Mouse (Mus musculus): Measurements from ENCODE around the gene Ptpro. TPM values are rescaled to one million over a fixed set of nuclear protein-coding genes. Genes with fewer than 3 reads are reported as not detected.

Ptpro gene
- polyA plus RNA-seq, 1 experiment, result not detected

DNA sequence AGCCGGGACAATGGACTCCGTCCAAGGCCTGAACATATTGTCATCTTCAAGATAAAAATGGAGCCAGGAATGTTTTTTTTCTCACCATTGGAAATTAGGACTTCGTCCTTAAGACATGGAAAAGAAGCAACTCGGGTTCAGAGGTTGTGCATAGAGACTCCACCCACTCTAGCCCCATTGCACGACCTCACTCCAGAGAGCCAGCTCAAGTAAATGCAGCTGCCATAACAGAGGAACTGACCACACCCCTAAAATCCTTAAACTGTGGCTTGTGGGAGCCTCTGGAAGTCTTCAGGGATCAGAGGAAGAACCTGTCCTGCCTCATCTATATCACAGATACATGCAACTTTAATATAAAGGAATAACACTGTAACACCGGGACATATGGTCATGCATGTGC is 246.7 kb downstream of the Ptpro start:
- no peak overlapping the region for H3K27ac ChIP-seq (ENCODE audit: insufficient read depth, low read depth, low read length)
- H3K4me3 ChIP-seq (ENCODE audit: insufficient read depth, low read depth, low read length), result no peak overlapping the region
- 83% methylated on average over 6 of the region's 6 CpGs for WGBS
- no peaks in the 10 kb centered on the region for H3K4me1 ChIP-seq (ENCODE audit: control insufficient read depth, insufficient read depth, low read length)
- TF ChIP-seq POLR2A (IDR thresholded peaks at IDR 0.05; ENCODE audit: insufficient read depth, low read depth, low read length) (no peak), CTCF (IDR thresholded peaks at IDR 0.05; ENCODE audit: insufficient read depth, low read depth, low read length) (no peak)

DNA sequence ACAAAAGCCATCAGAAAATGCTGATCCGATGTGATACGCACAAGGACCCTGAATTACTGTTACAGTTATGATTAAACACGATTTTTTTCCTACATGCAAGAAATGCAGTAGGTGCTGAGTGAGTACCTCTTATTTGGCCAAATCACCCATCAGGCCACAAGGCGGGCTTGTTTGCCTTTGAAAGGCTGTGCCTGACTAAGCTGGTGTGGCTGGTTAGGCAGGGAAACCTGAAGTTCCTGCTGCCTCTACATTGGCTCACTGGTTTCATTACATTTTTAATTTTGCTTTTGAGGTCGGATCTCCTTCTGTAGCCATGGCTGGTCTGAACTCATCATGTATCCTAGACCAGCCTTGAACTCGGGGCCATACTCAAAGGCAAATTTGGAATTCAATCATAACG is 250.9 kb downstream of the Ptpro start:
- H3K27ac ChIP-seq (ENCODE audit: insufficient read depth, low read depth, low read length), result no peak overlapping the region
- no peaks in the 10 kb centered on the region for H3K4me1 ChIP-seq (ENCODE audit: control insufficient read depth, insufficient read depth, low read length)
- H3K4me3 ChIP-seq (ENCODE audit: insufficient read depth, low read depth, low read length), result no peak overlapping the region
- TF ChIP-seq POLR2A (IDR thresholded peaks at IDR 0.05; ENCODE audit: insufficient read depth, low read depth, low read length) (no peak), CTCF (IDR thresholded peaks at IDR 0.05; ENCODE audit: insufficient read depth, low read depth, low read length) (no peak)
- WGBS, result 94% methylated on average over 7 of the region's 7 CpGs

DNA sequence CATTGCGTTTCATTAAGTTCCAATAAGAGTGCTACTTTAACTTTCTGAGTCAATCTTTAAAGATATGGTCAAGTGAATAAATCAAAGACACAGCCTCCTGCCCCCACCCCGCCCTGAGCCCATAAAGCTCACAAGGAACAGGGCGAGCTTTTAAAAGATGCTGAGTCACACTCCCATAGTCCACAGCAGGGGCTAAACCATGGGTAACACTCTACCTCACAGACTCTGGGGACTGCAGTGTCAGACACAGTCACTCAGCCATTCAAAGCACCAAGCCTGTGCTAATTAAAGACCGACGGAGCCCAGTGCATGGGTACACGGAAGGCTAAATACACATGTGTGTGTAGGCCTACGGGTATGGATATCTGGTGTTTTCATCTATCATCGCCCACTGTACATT is 251.3 kb downstream of the Ptpro start:
- TF ChIP-seq POLR2A (IDR thresholded peaks at IDR 0.05; ENCODE audit: insufficient read depth, low read depth, low read length) (no peak), CTCF (IDR thresholded peaks at IDR 0.05; ENCODE audit: insufficient read depth, low read depth, low read length) (no peak)

DNA sequence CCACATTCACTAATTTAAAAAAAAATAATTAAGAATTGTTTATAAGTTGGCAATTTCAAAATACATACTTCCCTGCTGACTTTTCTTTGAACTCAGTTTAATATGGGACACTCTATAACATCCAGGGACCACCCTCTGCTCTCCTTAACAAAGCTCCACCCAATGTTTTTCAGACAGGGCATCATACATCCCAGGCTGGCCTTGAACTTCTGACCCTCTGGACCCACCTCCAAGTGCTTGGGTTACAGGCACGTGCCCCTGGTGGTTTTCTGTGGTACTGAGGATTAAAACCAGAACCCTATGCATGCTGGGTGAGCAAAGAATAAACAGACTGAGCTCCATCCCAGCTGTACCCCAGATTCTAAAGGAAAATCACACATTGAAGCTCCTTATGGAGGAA is 251.9 kb downstream of the Ptpro start:
- TF ChIP-seq CTCF (IDR thresholded peaks at IDR 0.05; ENCODE audit: insufficient read depth, low read depth, low read length) (no peak), POLR2A (IDR thresholded peaks at IDR 0.05; ENCODE audit: insufficient read depth, low read depth, low read length) (no peak)
- WGBS, result 65% methylated on average over 1 of the region's 1 CpGs
- Histone ChIP-seq H3K4me3 (ENCODE audit: insufficient read depth, low read depth, low read length) (no peak overlapping the region), H3K27ac (ENCODE audit: insufficient read depth, low read depth, low read length) (no peak overlapping the region), H3K4me1 (ENCODE audit: control insufficient read depth, insufficient read depth, low read length) (no peaks in the 10 kb centered on the region)

More for the DNA sequence above, 251.3 kb downstream of the Ptpro start:
- Histone ChIP-seq H3K4me1 (ENCODE audit: control insufficient read depth, insufficient read depth, low read length) (no peaks in the 10 kb centered on the region), H3K27ac (ENCODE audit: insufficient read depth, low read depth, low read length) (no peak overlapping the region), H3K4me3 (ENCODE audit: insufficient read depth, low read depth, low read length) (no peak overlapping the region)
- WGBS, result 89% methylated on average over 8 of the region's 8 CpGs

DNA sequence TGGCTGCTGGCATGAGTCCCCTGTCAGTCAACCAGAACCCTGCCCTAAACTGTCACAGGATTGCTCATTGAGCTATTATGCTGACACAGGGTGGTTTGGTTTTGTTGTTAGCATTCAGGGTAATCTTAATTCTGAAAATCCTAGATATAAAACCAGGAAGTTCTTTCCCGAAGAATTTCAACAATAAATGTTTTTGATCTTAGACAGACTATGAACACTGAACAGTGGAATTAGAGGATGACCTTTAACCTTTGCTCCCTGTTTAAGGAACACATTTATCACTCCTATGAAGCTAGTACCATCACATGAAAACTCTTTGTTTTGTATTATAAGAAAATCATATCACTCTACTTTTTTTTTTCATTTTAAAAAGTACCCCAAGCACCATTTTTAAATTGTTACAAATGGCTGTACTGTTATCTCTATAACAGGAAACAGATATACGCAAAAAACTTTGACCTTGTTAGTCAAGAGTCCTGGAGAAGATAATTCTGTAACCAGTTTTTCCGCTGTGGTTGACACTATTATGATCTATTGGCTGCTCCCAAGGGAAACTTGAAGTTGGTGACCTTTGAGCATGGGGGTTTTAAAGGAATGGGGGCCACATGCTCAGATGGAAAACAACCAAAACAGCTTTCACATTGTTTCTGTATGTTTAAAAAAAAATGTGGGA is 253.6 kb downstream of the Ptpro start:
- Histone ChIP-seq H3K27ac (ENCODE audit: insufficient read depth, low read depth, low read length) (no peak overlapping the region), H3K4me3 (ENCODE audit: insufficient read depth, low read depth, low read length) (no peak overlapping the region), H3K4me1 (ENCODE audit: control insufficient read depth, insufficient read depth, low read length) (no peaks in the 10 kb centered on the region)
- TF ChIP-seq CTCF (IDR thresholded peaks at IDR 0.05; ENCODE audit: insufficient read depth, low read depth, low read length) (no peak), POLR2A (IDR thresholded peaks at IDR 0.05; ENCODE audit: insufficient read depth, low read depth, low read length) (no peak)
- 95% methylated on average over 3 of the region's 3 CpGs for WGBS

DNA sequence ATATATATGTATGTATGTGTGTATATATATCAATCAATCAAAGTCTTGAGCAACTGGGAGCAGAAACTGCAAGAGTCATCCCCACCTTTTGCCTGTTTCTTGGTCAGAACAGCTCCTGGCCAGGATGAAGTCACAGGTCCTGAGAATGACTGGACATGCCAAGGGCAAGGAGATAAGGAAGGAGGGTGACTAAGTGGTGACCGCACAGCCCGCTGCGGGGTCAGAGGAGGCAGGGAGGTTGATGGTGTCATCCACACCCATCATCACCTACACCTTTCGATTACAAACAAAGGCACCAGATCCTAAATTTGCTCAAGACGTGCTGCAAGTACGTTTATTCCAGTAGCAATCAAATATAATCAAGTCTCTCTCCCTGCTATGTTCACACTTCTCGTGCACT is 254.4 kb downstream of the Ptpro start:
- H3K4me3 ChIP-seq (ENCODE audit: insufficient read depth, low read depth, low read length), result no peak overlapping the region
- WGBS, result 98% methylated on average over 7 of the region's 7 CpGs

DNA sequence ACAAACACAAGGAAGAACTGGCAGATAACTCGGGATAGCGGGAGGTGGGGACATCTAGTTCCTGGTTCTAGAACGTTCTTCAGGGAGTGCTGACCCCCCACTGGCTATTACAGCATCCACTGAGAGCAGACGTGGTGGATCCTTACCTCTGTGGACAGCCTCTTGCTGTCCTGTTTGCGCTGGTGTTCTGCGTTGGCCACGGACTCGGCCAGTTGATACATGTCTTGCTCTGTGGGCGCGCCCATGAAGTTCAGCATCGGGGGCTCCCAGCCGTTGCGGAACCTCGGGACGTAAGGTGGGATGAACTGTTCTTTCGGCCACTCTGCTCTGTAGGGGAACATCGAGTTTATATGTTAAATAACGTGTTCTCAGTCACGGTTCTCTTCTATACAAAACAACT is 256.8 kb downstream of the Ptpro start:
- no peak overlapping the region for H3K4me3 ChIP-seq (ENCODE audit: insufficient read depth, low read depth, low read length)

More for the DNA sequence above, 254.4 kb downstream of the Ptpro start:
- Histone ChIP-seq H3K27ac (ENCODE audit: insufficient read depth, low read depth, low read length) (no peak overlapping the region), H3K4me1 (ENCODE audit: control insufficient read depth, insufficient read depth, low read length) (no peaks in the 10 kb centered on the region)
- TF ChIP-seq CTCF (IDR thresholded peaks at IDR 0.05; ENCODE audit: insufficient read depth, low read depth, low read length), result no peak
- TF ChIP-seq POLR2A (IDR thresholded peaks at IDR 0.05; ENCODE audit: insufficient read depth, low read depth, low read length), result no peak

DNA sequence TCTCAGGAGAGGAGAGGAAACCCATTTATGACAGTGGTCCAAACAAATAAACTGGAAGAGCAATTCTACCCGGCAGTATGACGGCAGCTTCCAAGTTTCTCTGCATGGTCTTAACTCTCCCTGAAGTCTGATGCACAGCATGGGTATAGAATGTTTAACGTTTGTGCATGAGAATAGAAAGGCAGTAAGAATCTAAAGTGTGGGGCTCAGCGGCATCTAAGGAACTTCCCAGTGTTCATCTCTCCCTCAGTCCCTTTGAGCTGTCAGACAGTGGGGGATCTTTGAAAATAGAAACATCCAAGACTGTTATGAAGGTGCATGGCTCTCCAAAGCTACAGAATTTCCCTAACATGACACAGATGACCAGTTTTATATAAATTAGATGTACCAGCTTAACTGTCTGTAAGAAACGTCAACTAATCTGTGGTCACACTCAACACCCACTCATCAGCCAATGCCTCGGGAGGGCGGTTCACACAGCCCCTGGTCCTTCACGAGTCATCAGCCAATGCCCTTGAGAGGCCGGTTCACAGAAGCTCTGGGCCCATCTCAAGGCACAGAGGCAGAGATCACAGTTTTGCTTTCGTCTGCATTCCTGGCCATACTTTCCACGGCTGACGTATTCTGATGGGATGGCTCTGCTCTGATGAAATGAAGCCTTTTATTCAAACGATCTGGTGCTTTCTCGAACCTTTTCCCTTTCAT is 257.4 kb downstream of the Ptpro start:
- no peak overlapping the region for H3K27ac ChIP-seq (ENCODE audit: insufficient read depth, low read depth, low read length)
- no peak for TF ChIP-seq CTCF (IDR thresholded peaks at IDR 0.05; ENCODE audit: insufficient read depth, low read depth, low read length)
- no peak for TF ChIP-seq POLR2A (IDR thresholded peaks at IDR 0.05; ENCODE audit: insufficient read depth, low read depth, low read length)
- H3K4me1 ChIP-seq (ENCODE audit: control insufficient read depth, insufficient read depth, low read length), result no peaks in the 10 kb centered on the region
- H3K4me3 ChIP-seq (ENCODE audit: insufficient read depth, low read depth, low read length), result no peak overlapping the region
- WGBS, result 90% methylated on average over 14 of the region's 14 CpGs

More for the DNA sequence above, 256.8 kb downstream of the Ptpro start:
- 95% methylated on average over 19 of the region's 19 CpGs for WGBS
- no peak overlapping the region for H3K27ac ChIP-seq (ENCODE audit: insufficient read depth, low read depth, low read length)
- no peak for TF ChIP-seq CTCF (IDR thresholded peaks at IDR 0.05; ENCODE audit: insufficient read depth, low read depth, low read length)
- no peak for TF ChIP-seq POLR2A (IDR thresholded peaks at IDR 0.05; ENCODE audit: insufficient read depth, low read depth, low read length)
- H3K4me1 ChIP-seq (ENCODE audit: control insufficient read depth, insufficient read depth, low read length), result no peaks in the 10 kb centered on the region

DNA sequence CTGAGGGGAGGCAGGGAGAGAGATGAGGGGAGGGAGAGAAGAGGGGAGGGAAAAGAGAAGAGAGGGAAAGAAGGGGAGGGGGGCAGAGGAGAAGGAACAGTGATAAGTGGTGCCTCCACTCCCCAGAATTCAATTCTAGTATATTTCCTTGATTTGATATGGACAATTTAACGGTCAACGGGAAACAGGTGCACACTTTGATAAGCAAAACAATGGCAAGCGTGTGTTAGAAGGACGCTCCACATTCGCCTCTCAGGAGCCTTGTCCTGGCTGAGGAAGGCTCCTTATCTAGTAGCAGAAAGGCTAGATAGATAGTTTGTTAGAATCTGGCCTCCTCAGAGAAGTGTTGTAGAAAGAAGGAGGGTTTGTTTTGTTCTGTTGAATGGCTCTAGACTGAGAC is 260.6 kb downstream of the Ptpro start:
- Histone ChIP-seq H3K27ac (ENCODE audit: insufficient read depth, low read depth, low read length) (no peak overlapping the region), H3K4me1 (ENCODE audit: control insufficient read depth, insufficient read depth, low read length) (no peaks in the 10 kb centered on the region), H3K4me3 (ENCODE audit: insufficient read depth, low read depth, low read length) (no peak overlapping the region)
- WGBS, result 86% methylated on average over 5 of the region's 5 CpGs
- TF ChIP-seq CTCF (IDR thresholded peaks at IDR 0.05; ENCODE audit: insufficient read depth, low read depth, low read length), result no peak
- no peak for TF ChIP-seq POLR2A (IDR thresholded peaks at IDR 0.05; ENCODE audit: insufficient read depth, low read depth, low read length)

Other genes starting within 250 kb of the Ptpro start
- not detected in 2 replicates for gene Rerg, start 81.8 kb upstream of the Ptpro start, polyA plus RNA-seq (2012; ENCODE audit: insufficient read depth, insufficient read length, low replicate concordance, missing spikeins)